Mouse (Mus musculus): ENCODE measurements around the gene Fam184a.

DNA sequence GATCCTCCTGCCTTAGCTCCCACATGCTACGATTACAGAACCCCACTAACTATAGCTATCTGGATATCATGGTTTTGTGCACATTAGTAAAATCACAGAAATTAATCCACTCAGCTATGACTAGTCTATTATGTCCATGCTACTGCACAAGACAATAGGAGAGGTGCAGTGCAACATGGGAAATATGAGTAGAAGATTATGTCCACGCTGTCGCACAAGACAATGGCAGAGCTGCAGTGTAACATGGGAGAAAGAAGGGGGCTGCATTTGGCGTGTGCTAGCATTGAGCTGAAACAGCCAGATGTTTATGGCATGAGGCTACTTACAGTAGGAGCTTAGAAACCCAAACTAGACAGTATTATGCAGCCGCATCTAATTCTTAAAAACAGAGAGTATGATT is 8.0 kb downstream of the Fam184a start:
- TF ChIP-seq CTCF (IDR thresholded peaks at IDR 0.05; ENCODE audit: insufficient read depth, low read depth, low read length): no peak
- no peak for TF ChIP-seq POLR2A (IDR thresholded peaks at IDR 0.05; ENCODE audit: insufficient read depth, low read depth, low read length)

Measured in olfactory bulb, adult 2 months (tissue).